Mouse (Mus musculus) G1E (cell line): ENCODE measurements around the gene Cubn.

Source experiments
- CTCF ChIP-seq: IDR thresholded peaks from 2 replicates; pipeline ENCODE4 v1.5.1; 2012; ENCODE audit warnings: low read depth, low read length, inconsistent platforms, mixed read lengths
- GATA1 ChIP-seq: IDR thresholded peaks from 2 replicates; pipeline ENCODE4 v1.6.1; 2012; ENCODE audit warnings: borderline replicate concordance, low read length, inconsistent platforms, mixed read lengths
- TAL1 ChIP-seq: conservative IDR thresholded peaks from 2 replicates; pipeline ENCODE4 v1.6.1; 2012; ENCODE audit warnings: low read depth, low read length, inconsistent platforms, mixed read lengths

- TF ChIP-seq CTCF (no peak), GATA1 (no peak), TAL1 (no peak)
These were observed 12.4 kb downstream of the Cubn start for GRCm38 (mm10) chr2:13479165-13479564.
